Comparison of ENCODE assay signal across 30 mouse cellular contexts in genomic region chr6:124790121-124790520, GRCm38 (mm10). TPM values are rescaled to one million over a fixed set of nuclear protein-coding genes. Genes with fewer than 3 reads are reported as not detected.
A peak's percentile ranks its signal among the peaks of the same experiment; 100 is the strongest.
DNase-seq lines count a peak whose midpoint lies in the region; ATAC-seq and TF ChIP-seq lines count a peak whose summit lies in the region.
"Had no signal": no experiment of that assay in that cellular context is flagged by ENCODE, and none has a peak within 500 bp of the region (broad histone marks: within the 10 kb centered on the region; RNA-seq: fewer than 3 reads in every experiment).

No protein-coding gene starts in this region.

- no peak for TF ChIP-seq POLR2A in ES-Bruce4 (IDR thresholded peaks at IDR 0.05; ENCODE audit: insufficient read depth, low read length)

- 0 out of 2 replicates have a peak, but pooled peaks cover 5% of the 10 kb centered on the region for H3K4me1 ChIP-seq in kidney, embryonic 16.5 days (ENCODE audit: insufficient read depth, low read length)
- H3K4me1 ChIP-seq in ES-Bruce4 (ENCODE audit: control insufficient read depth, insufficient read depth, low read length) = no peaks in the 10 kb centered on the region
- no peaks in the 10 kb centered on the region for H3K4me1 ChIP-seq in forebrain, embryonic 12.5 days
- H3K4me1 ChIP-seq: forebrain, embryonic 15.5 days; hindbrain, embryonic 12.5 days; liver, embryonic 12.5 days; midbrain, embryonic 12.5 days; neural tube, embryonic 13.5 days; stomach, embryonic 15.5 days had no signal

- WGBS in kidney, embryonic 16.5 days = 28% methylated on average over 4 of the region's 4 CpGs
- 80% methylated on average over 4 of the region's 4 CpGs for WGBS in forebrain, embryonic 12.5 days

- H3K4me2 ChIP-seq in kidney, embryonic 16.5 days (replicated peaks; ENCODE audit: low read depth, low read length) = no peak overlapping the region
- no peak overlapping the region for H3K4me2 ChIP-seq in forebrain, embryonic 12.5 days
- H3K4me2 ChIP-seq: forebrain, embryonic 15.5 days; heart, embryonic 11.5 days; hindbrain, embryonic 12.5 days; liver, embryonic 12.5 days; midbrain, embryonic 12.5 days; neural tube, embryonic 13.5 days; stomach, embryonic 15.5 days had no signal

- H3K9me3 ChIP-seq in kidney, embryonic 16.5 days (ENCODE audit: low read length) = no peaks in the 10 kb centered on the region
- H3K9me3 ChIP-seq in ES-Bruce4 (replicated peaks; ENCODE audit: control insufficient read depth, insufficient read depth, low read length, poor library complexity, severe bottlenecking) = no peaks in the 10 kb centered on the region
- no peaks in the 10 kb centered on the region for H3K9me3 ChIP-seq in forebrain, embryonic 12.5 days
- H3K9me3 ChIP-seq: forebrain, embryonic 15.5 days; G1E; hindbrain, embryonic 12.5 days; liver, embryonic 12.5 days; midbrain, embryonic 12.5 days; neural tube, embryonic 13.5 days; stomach, embryonic 15.5 days had no signal

- no peak overlapping the region for H3K9ac ChIP-seq in kidney, embryonic 16.5 days (replicated peaks; ENCODE audit: low read length)
- H3K9ac ChIP-seq in ES-Bruce4 (ENCODE audit: low read depth, poor library complexity, severe bottlenecking) = peak overlapping the region; percentile 22; the same call in 1 of the 2 replicates
- H3K9ac ChIP-seq in forebrain, embryonic 12.5 days = no peak overlapping the region
- H3K9ac ChIP-seq: forebrain, embryonic 15.5 days; hindbrain, embryonic 12.5 days; liver, embryonic 12.5 days; liver, postnatal 0 days; midbrain, embryonic 12.5 days; neural tube, embryonic 13.5 days; stomach, embryonic 15.5 days had no signal

- no peak for TF ChIP-seq EP300 in ES-Bruce4 (IDR thresholded peaks at IDR 0.05; ENCODE audit: insufficient read depth, low read depth, low read length)

- H3K36me3 ChIP-seq in kidney, embryonic 16.5 days (ENCODE audit: insufficient read depth, low read length) = no peaks in the 10 kb centered on the region
- H3K36me3 ChIP-seq in ES-Bruce4 (ENCODE audit: control insufficient read depth, insufficient read depth, low read length, poor library complexity, severe bottlenecking) = no peaks in the 10 kb centered on the region
- no peaks in the 10 kb centered on the region for H3K36me3 ChIP-seq in forebrain, embryonic 12.5 days (replicated peaks)
- H3K36me3 ChIP-seq: forebrain, embryonic 15.5 days; hindbrain, embryonic 12.5 days; liver, embryonic 12.5 days; midbrain, embryonic 12.5 days; neural tube, embryonic 13.5 days; stomach, embryonic 15.5 days had no signal

- H3K27ac ChIP-seq in kidney, embryonic 16.5 days (ENCODE audit: low read length) = peak overlapping the region; percentile 41; the same call in 1 of the 2 replicates
- peak overlapping the region; percentile 60 for H3K27ac ChIP-seq in ES-Bruce4 (ENCODE audit: insufficient read depth, low read length)
- no peak overlapping the region for H3K27ac ChIP-seq in forebrain, embryonic 12.5 days
- H3K27ac ChIP-seq: forebrain, embryonic 15.5 days; hindbrain, embryonic 12.5 days; hindbrain, postnatal 0 days; liver, embryonic 12.5 days; midbrain, embryonic 12.5 days; neural tube, embryonic 13.5 days; stomach, embryonic 15.5 days had no signal

- ATAC-seq in kidney, embryonic 16.5 days (ENCODE audit: low FRiP score, low TSS enrichment) = 0 out of 2 replicates have a peak, but pooled peaks have one; percentile 59
- ATAC-seq in granulocyte monocyte progenitor cell, adult 5-6 weeks (replicated peaks; ENCODE audit: poor library complexity, severe bottlenecking) = 0 out of 2 replicates have a peak, but pooled peaks have one; percentile 28
- ATAC-seq in forebrain, embryonic 12.5 days (ENCODE audit: low FRiP score) = no peak
- ATAC-seq: forebrain, embryonic 15.5 days; intestine, embryonic 16.5 days; liver, embryonic 12.5 days; liver, postnatal 0 days; Patski had no signal

- H3K27me3 ChIP-seq in kidney, embryonic 16.5 days (ENCODE audit: insufficient read depth, low read length) = no peaks in the 10 kb centered on the region
- H3K27me3 ChIP-seq in ES-Bruce4 (ENCODE audit: control insufficient read depth, insufficient read depth, low read length, poor library complexity, severe bottlenecking) = no peaks in the 10 kb centered on the region
- H3K27me3 ChIP-seq in forebrain, embryonic 12.5 days = no peaks in the 10 kb centered on the region
- H3K27me3 ChIP-seq: CH12.LX; forebrain, embryonic 15.5 days; hindbrain, embryonic 12.5 days; liver, embryonic 12.5 days; midbrain, embryonic 12.5 days; neural tube, embryonic 13.5 days; Patski; stomach, embryonic 15.5 days had no signal

- no peak overlapping the region for H3K4me3 ChIP-seq in kidney, embryonic 16.5 days (ENCODE audit: low read length)
- no peak overlapping the region for H3K4me3 ChIP-seq in ES-Bruce4 (ENCODE audit: low read depth, low read length)
- no peak overlapping the region for H3K4me3 ChIP-seq in forebrain, embryonic 12.5 days (replicated peaks)
- H3K4me3 ChIP-seq: forebrain, embryonic 15.5 days; hindbrain, embryonic 12.5 days; liver, embryonic 12.5 days; midbrain, embryonic 12.5 days; neural tube, embryonic 13.5 days; stomach, embryonic 15.5 days had no signal

- peak; percentile 1 for DNase-seq in cerebellum, adult 11-12 months
- no peak for DNase-seq in cerebellum, adult 9-11 months
- DNase-seq in kidney, adult 8-10 months = no peak
- no peak for DNase-seq in cerebellum, postnatal 25 days
- DNase-seq: adrenal gland, postnatal 10 days; cerebellum, postnatal 36 days; gastrocnemius, postnatal 25 days; heart, adult 18-20 months; heart, postnatal 36 days; liver, postnatal 0 days; right cerebral cortex, postnatal 14 days; thymus, adult 18-20 months; thymus, postnatal 25 days had no signal

- TF ChIP-seq CTCF in ES-Bruce4 (IDR thresholded peaks at IDR 0.05; ENCODE audit: low read depth, low read length) = no peak

RNA-seq across cellular contexts. Expression of gene Lrrc23, which starts 10.6 kb away (rescaled TPM):
- 1.0 and 1.2 TPM in 2 replicates for polyA plus RNA-seq in kidney, embryonic 16.5 days (2015; fragmentation: Nextera tagmentation; extraction: Ambion mirVana)
- polyA plus RNA-seq in ES-Bruce4 (2011; ENCODE audit: insufficient read depth, insufficient read length, low read depth, missing spikeins) = 0.84 TPM in 1 of 2 replicates, not detected in the other
- not detected in 2 replicates for total RNA-seq in granulocyte monocyte progenitor cell, adult 5-6 weeks (2014; fragmentation: Nextera tagmentation)
- total RNA-seq in granulocyte monocyte progenitor cell, adult 5-6 weeks (2017) = 0.98 TPM in 1 of 2 replicates, not detected in the other
- polyA plus RNA-seq in forebrain, embryonic 12.5 days (2016; fragmentation: Nextera tagmentation; extraction: Ambion mirVana) = 3.3 and 4.0 TPM in 2 replicates
- total RNA-seq: CH12.LX; heart, postnatal 36 days had no signal
- polyA plus RNA-seq: G1E; heart, embryonic 11.5 days; liver, embryonic 12.5 days; Patski had no signal

RNA-seq across cellular contexts. Expression of gene Spsb2, which starts 18.3 kb away (rescaled TPM):
- 20.9 and 21.5 TPM in 2 replicates for polyA plus RNA-seq in kidney, embryonic 16.5 days (2015; fragmentation: Nextera tagmentation; extraction: Ambion mirVana)
- polyA plus RNA-seq in ES-Bruce4 (2011; ENCODE audit: insufficient read depth, insufficient read length, low read depth, missing spikeins) = 4.6 and 5.4 TPM in 2 replicates
- 3.1 and 5.2 TPM in 2 replicates for total RNA-seq in granulocyte monocyte progenitor cell, adult 5-6 weeks (2014; fragmentation: Nextera tagmentation)
- 4.6 and 10.5 TPM in 2 replicates for total RNA-seq in granulocyte monocyte progenitor cell, adult 5-6 weeks (2017)
- polyA plus RNA-seq in forebrain, embryonic 12.5 days (2016; fragmentation: Nextera tagmentation; extraction: Ambion mirVana) = 4.5 and 7.7 TPM in 2 replicates

RNA-seq across cellular contexts. Expression of gene Eno2, which starts 20.6 kb away (rescaled TPM):
- 10.9 and 15.3 TPM in 2 replicates for polyA plus RNA-seq in kidney, embryonic 16.5 days (2015; fragmentation: Nextera tagmentation; extraction: Ambion mirVana)
- polyA plus RNA-seq in ES-Bruce4 (2011; ENCODE audit: insufficient read depth, insufficient read length, low read depth, missing spikeins) = 7.4 and 8.3 TPM in 2 replicates
- total RNA-seq in granulocyte monocyte progenitor cell, adult 5-6 weeks (2014; fragmentation: Nextera tagmentation) = 0.23 TPM in 1 of 2 replicates, not detected in the other
- total RNA-seq in granulocyte monocyte progenitor cell, adult 5-6 weeks (2017) = not detected in 2 replicates
- 10.5 and 10.6 TPM in 2 replicates for polyA plus RNA-seq in forebrain, embryonic 12.5 days (2016; fragmentation: Nextera tagmentation; extraction: Ambion mirVana)
- total RNA-seq: megakaryocyte, adult 5-6 weeks had no signal

RNA-seq across cellular contexts. Expression of gene Tpi1, which starts 24.0 kb away (rescaled TPM):
- polyA plus RNA-seq in kidney, embryonic 16.5 days (2015; fragmentation: Nextera tagmentation; extraction: Ambion mirVana) = 851 and 866 TPM in 2 replicates
- polyA plus RNA-seq in ES-Bruce4 (2011; ENCODE audit: insufficient read depth, insufficient read length, low read depth, missing spikeins) = 377 and 389 TPM in 2 replicates
- total RNA-seq in granulocyte monocyte progenitor cell, adult 5-6 weeks (2014; fragmentation: Nextera tagmentation) = 357 and 379 TPM in 2 replicates
- total RNA-seq in granulocyte monocyte progenitor cell, adult 5-6 weeks (2017) = 273 and 305 TPM in 2 replicates
- 559 and 592 TPM in 2 replicates for polyA plus RNA-seq in forebrain, embryonic 12.5 days (2016; fragmentation: Nextera tagmentation; extraction: Ambion mirVana)

RNA-seq across cellular contexts. Expression of gene Atn1, which starts 33.8 kb away (rescaled TPM):
- 16.4 and 20.2 TPM in 2 replicates for polyA plus RNA-seq in kidney, embryonic 16.5 days (2015; fragmentation: Nextera tagmentation; extraction: Ambion mirVana)
- polyA plus RNA-seq in ES-Bruce4 (2011; ENCODE audit: insufficient read depth, insufficient read length, low read depth, missing spikeins) = 32.0 and 35.2 TPM in 2 replicates
- 25.1 and 37.2 TPM in 2 replicates for total RNA-seq in granulocyte monocyte progenitor cell, adult 5-6 weeks (2014; fragmentation: Nextera tagmentation)
- 2.6 and 3.0 TPM in 2 replicates for total RNA-seq in granulocyte monocyte progenitor cell, adult 5-6 weeks (2017)
- polyA plus RNA-seq in forebrain, embryonic 12.5 days (2016; fragmentation: Nextera tagmentation; extraction: Ambion mirVana) = 17.6 and 19.2 TPM in 2 replicates
